Mouse (Mus musculus) spleen, adult 2 months (tissue): Measurements from ENCODE around the gene Lmtk3.

Experiments used
- CTCF ChIP-seq: fragments of 200-500 bp; IDR thresholded peaks from 2 replicates; pipeline ENCODE4 v1.5.1; 2011; ENCODE audit warnings: mild to moderate bottlenecking, inconsistent platforms; ENCODE audit not compliant: insufficient read depth, insufficient read length, insufficient replicate concordance; ENCODE audit errors: extremely low read depth
- POLR2A ChIP-seq: fragments of 200-500 bp; IDR thresholded peaks from 2 replicates; pipeline ENCODE4 v1.6.1; 2011; ENCODE audit warnings: low read depth, low read length, inconsistent platforms

- no peak for TF ChIP-seq CTCF
- no peak for TF ChIP-seq POLR2A
Observed at GRCm38 (mm10) chr7:45747450-45747849, 36.1 kb upstream of the Lmtk3 start.
